Mouse (Mus musculus) activated CD4-positive, CD25-positive, alpha-beta regulatory T cell, adult 9 weeks (primary cell): Measurements from ENCODE around the gene Vmn1r175. TPM values are rescaled to one million over a fixed set of nuclear protein-coding genes. Genes with fewer than 3 reads are reported as not detected.

Experiments
- polyA plus RNA-seq: library from polyadenylated mRNA; unstranded; fragments of 100-300 nt; shearing (Covaris generic); gene quantifications from one replicate; pipeline ENCODE4 v1.2.1, GENCODE M21; 2017

Gene Vmn1r175
- not detected for polyA plus RNA-seq

GRCm38 (mm10) chr7:23810543-23810942 is at the start of gene Vmn1r175:
Gene Vmn1r175, minus strand, starts transcription at chr7:23810643.

GRCm38 (mm10) chr7:23837272-23837671 is 26.8 kb upstream of the Vmn1r175 start, which contains the start of gene Vmn1r176:
Gene Vmn1r176, minus strand, starts transcription at chr7:23837372.

Other genes starting within 250 kb of the Vmn1r175 start
- not detected for gene Vmn1r169, start 235.1 kb downstream of the Vmn1r175 start, polyA plus RNA-seq
- not detected for gene Vmn1r170, start 204.5 kb downstream of the Vmn1r175 start, polyA plus RNA-seq
- not detected for gene Vmn1r171, start 179.9 kb downstream of the Vmn1r175 start, polyA plus RNA-seq
- not detected for gene Vmn1r172, start 152.3 kb downstream of the Vmn1r175 start, polyA plus RNA-seq
- gene Vmn1r173, start 109.9 kb downstream of the Vmn1r175 start, polyA plus RNA-seq: not detected
- not detected for gene Vmn1r174, start 58.4 kb downstream of the Vmn1r175 start, polyA plus RNA-seq
- not detected for gene Vmn1r176, start 26.7 kb upstream of the Vmn1r175 start, polyA plus RNA-seq
- not detected for gene Vmn1r177, start 55.8 kb upstream of the Vmn1r175 start, polyA plus RNA-seq
- not detected for gene Vmn1r178, start 81.4 kb upstream of the Vmn1r175 start, polyA plus RNA-seq
- not detected for gene Vmn1r179, start 116.3 kb upstream of the Vmn1r175 start, polyA plus RNA-seq
- gene Vmn1r180, start 140.0 kb upstream of the Vmn1r175 start, polyA plus RNA-seq: not detected
- gene Vmn1r181, start 164.0 kb upstream of the Vmn1r175 start, polyA plus RNA-seq: not detected
- not detected for gene V1rd19, start 191.0 kb upstream of the Vmn1r175 start, polyA plus RNA-seq
- gene Vmn1r183, start 242.6 kb upstream of the Vmn1r175 start, polyA plus RNA-seq: 0.05 TPM